Mouse (Mus musculus) liver, embryonic 14.5 days (tissue): ENCODE results near the gene Vmn2r83.

ENCODE experiments used
- CTCF ChIP-seq: IDR thresholded peaks from 2 replicates; pipeline ENCODE4 v1.5.1; 2016; ENCODE audit warnings: antibody characterized with exemption, low read depth, control low read depth
- EP300 ChIP-seq: IDR thresholded peaks from 2 replicates; pipeline ENCODE4 v1.6.1; 2016; ENCODE audit warnings: antibody characterized with exemption, low read depth

DNA sequence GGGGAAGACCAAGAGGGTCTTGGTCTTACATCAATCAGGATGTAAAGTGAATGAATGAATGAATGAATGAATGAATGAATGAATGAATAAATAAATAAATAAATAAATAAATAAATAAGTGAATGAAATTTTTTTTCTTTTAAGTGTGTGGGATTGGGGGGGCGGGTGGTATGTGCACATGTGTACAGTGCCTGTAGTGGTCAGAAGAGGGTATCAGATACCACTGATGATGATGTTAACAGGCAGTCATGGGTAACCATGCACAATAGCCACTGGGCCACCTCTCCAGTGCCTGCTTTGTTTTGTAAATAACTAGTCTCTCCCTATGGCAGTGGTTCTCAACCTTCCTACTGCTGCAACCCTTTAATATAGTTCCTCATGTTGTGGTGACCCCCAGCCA lies 55.9 kb downstream of the Vmn2r83 start:
- TF ChIP-seq CTCF, result no peak
- no peak for TF ChIP-seq EP300
